Mouse (Mus musculus): ENCODE measurements at regions not wholly inside any gene's neighbourhood (a gene's known extent, or its start where the extent isn't known, plus 50 kb on each side); places are given as distances from the start of the nearest gene placed in this dataset.

DNA sequence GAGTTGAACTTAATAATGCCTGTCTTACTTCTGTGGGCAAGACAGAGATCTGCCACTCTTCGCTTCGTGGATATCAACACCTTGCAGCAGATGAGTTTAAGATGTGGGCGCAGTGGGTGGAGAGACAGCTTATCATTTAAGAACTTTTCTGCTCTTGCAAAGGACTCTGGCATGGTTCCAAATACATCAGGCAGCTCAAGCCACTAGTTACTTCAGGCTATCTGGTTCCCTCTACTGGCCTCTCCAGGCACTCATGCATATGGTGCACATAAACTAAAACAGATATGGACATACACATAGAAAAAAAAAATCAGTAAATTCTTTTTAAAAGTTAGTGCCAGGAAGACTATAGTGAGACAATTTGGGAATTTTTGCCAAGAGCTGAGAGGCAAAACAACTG is 560.5 kb upstream of the Sall1 start:
- TF ChIP-seq CTCF (conservative IDR thresholded peaks at IDR 0.05; ENCODE audit: low read length) (peak; percentile 46), POU5F1 (IDR thresholded peaks at IDR 0.05; ENCODE audit: borderline replicate concordance, low read length) (no peak)

Data from E14TG2a.4 (cell line).